Mouse (Mus musculus) heart, embryonic 11.5 days (tissue): ENCODE measurements around the gene Arhgdia. TPM values are rescaled to one million over a fixed set of nuclear protein-coding genes. Genes with fewer than 3 reads are reported as not detected.

Experiments
- ATAC-seq: fragments of 200-750 bp; cut with Nextera tagmentation; replicated peaks from 2 replicates; pipeline ENCODE4 v1.8.0; 2017; ENCODE audit warnings: moderate library complexity; ENCODE audit not compliant: insufficient number of reproducible peaks, low FRiP score, low TSS enrichment
- H3K27ac ChIP-seq: fragments of 300-500 bp; sonication (generic); 2 replicates; pipeline ENCODE4 v1.5.1; 2014; ENCODE audit warnings: mild to moderate bottlenecking, low read depth, low read length
- H3K27me3 ChIP-seq: fragments of 300-500 bp; sonication (generic); 2 replicates; pipeline ENCODE4 v1.6.1; 2014; ENCODE audit warnings: mild to moderate bottlenecking, low read length, mixed read lengths; ENCODE audit not compliant: control insufficient read depth, insufficient read depth
- H3K36me3 ChIP-seq: fragments of 300-500 bp; sonication (generic); 2 replicates; pipeline ENCODE4 v1.6.1; 2014; ENCODE audit warnings: mild to moderate bottlenecking, low read length, moderate library complexity, mixed read lengths; ENCODE audit not compliant: control insufficient read depth, insufficient read depth
- H3K4me1 ChIP-seq: fragments of 300-500 bp; sonication (generic); 2 replicates; pipeline ENCODE4 v1.6.1; 2014; ENCODE audit warnings: low read length; ENCODE audit not compliant: control insufficient read depth, insufficient read depth
- H3K4me2 ChIP-seq: fragments of 300-500 bp; sonication (generic); 2 replicates; pipeline ENCODE4 v1.6.1; 2014; ENCODE audit warnings: mild to moderate bottlenecking, moderate library complexity
- H3K4me3 ChIP-seq: fragments of 300-500 bp; sonication (generic); 2 replicates; pipeline ENCODE4 v1.5.1; 2014; ENCODE audit warnings: low read depth, low read length
- H3K9ac ChIP-seq: fragments of 300-500 bp; sonication (generic); 2 replicates; pipeline ENCODE4 v1.6.1; 2014; ENCODE audit warnings: mild to moderate bottlenecking, low read depth, low read length, moderate library complexity
- H3K9me3 ChIP-seq: fragments of 300-500 bp; sonication (generic); replicated peaks from 2 replicates; pipeline ENCODE4 v1.6.1; 2016; ENCODE audit warnings: low read length; ENCODE audit not compliant: control insufficient read depth
- WGBS: fragments of 180-500 bp; shearing (Covaris S2); extraction: QIAGEN DNeasy Blood & Tissue Kit; methylation state at CpG from one replicate; pipeline ENCODE4 v1.1.7; 2014; ENCODE audit not compliant: insufficient replicate concordance; 5-methylcytosine and 5-hydroxymethylcytosine counted together
- polyA plus RNA-seq: library from polyadenylated mRNA; unstranded; fragments of >200 nt; fragmentation: Nextera tagmentation; extraction: Ambion mirVana; gene quantifications from 2 replicates; pipeline ENCODE4 v1.2.1, GENCODE M21; 2014

Gene Arhgdia
- polyA plus RNA-seq, 1 experiment from 2014 or later: 468 TPM

GRCm38 (mm10) chr11:120578694-120579243 is 2.7 kb downstream of the Arhgdia start:
- WGBS: 62% methylated on average over 11 of the region's 11 CpGs
- no peak for ATAC-seq
- no peaks in the 10 kb centered on the region for H3K27me3 ChIP-seq
- H3K4me1 ChIP-seq: peaks cover 33% of the 10 kb centered on the region
- H3K4me3 ChIP-seq: no peak overlapping the region
- H3K9me3 ChIP-seq: peaks cover under 1% of the 10 kb centered on the region; the same call in 1 of the 2 replicates
- H3K27ac ChIP-seq: no peak overlapping the region
- 0 out of 2 replicates have a peak overlapping the region, but pooled peaks have one; percentile 36 for H3K9ac ChIP-seq
- H3K4me2 ChIP-seq: no peak overlapping the region
- peaks cover 24% of the 10 kb centered on the region for H3K36me3 ChIP-seq

DNA sequence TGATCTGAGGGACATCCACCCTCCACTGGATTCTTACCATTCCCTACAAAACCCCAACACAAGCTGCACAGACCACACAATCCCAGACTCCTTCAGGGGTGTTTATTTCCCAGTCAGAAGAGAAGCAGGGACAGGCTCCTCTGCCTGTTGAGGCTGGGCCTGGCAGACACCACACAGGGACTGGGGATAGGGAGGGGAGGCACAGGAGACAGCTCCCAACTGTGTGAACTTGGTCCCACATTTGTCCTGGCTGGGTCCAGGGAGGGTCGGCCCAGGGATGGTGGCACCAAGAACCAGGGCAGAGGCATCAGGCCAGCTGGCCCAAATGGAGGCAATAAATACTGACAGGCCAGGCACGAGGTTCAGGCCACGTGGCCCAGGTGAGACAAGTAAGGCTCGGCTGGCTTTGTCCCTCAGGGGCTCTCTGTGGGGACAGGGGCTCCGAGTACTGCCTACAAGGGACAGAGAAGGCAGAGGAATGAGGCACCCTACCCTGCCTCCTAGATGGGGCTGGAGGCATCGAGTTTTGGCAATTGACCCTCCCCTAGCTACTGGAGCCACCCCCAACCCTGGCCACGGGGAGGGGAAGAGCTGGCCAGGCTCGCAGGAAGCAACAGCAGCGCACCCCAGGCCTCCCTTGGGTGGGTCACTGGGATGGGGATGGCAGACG is 3.3 kb downstream of the Arhgdia start:
- Histone ChIP-seq H3K4me1 (peaks cover 33% of the 10 kb centered on the region), H3K9ac (no peak overlapping the region), H3K27ac (no peak overlapping the region)

DNA sequence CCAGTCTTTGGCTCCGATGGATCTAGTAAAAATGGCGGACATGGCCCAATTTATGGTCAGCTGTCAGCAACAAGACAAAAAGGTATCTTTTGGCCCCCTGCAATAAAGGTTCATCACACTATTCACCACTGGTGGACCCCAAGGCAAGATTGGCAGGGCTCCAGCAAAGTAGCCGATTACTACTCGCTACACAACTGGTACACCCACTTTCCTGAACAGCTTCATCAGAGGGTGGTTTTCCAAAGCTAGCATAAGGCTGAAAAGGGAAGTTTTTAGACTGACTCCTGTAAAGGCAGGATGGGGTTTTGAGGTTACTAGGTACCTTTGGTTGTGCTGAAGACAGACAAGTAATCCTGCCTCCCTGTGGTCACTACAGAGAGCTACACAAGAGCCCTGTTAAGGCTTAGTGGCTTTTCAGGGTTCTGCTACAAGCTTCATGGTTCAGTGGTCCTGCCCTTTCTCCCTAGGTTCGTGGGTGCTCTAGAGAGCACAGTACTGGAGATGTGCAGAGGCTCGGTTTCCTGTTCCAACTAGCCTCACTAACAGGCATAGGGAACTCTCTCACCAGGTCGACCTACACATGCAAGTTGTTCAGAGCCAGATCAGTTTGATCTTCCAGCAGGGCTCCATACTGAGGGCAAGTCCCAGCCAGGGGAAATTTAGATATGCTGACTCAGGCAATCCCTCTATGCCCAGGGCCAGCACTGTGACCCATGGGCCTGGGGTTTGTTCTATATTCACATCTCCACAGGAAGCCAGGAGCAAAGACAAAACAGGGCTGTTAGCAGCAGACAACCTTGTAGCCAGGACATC is 4.0 kb downstream of the Arhgdia start:
- ATAC-seq: no peak
- H3K9ac ChIP-seq: no peak overlapping the region
- 84% methylated on average over 7 of the region's 7 CpGs for WGBS
- H3K4me1 ChIP-seq: peaks cover 33% of the 10 kb centered on the region
- no peaks in the 10 kb centered on the region for H3K9me3 ChIP-seq
- H3K27ac ChIP-seq: no peak overlapping the region
- no peak overlapping the region for H3K4me2 ChIP-seq
- peaks cover 23% of the 10 kb centered on the region for H3K36me3 ChIP-seq
- no peak overlapping the region for H3K4me3 ChIP-seq
- no peaks in the 10 kb centered on the region for H3K27me3 ChIP-seq

More for the DNA sequence above, 3.3 kb downstream of the Arhgdia start:
- no peaks in the 10 kb centered on the region for H3K27me3 ChIP-seq
- H3K4me3 ChIP-seq: no peak overlapping the region
- peaks cover 23% of the 10 kb centered on the region for H3K36me3 ChIP-seq
- no peaks in the 10 kb centered on the region for H3K9me3 ChIP-seq
- H3K4me2 ChIP-seq: no peak overlapping the region
- no peak for ATAC-seq
- 78% methylated on average over 10 of the region's 10 CpGs for WGBS

DNA sequence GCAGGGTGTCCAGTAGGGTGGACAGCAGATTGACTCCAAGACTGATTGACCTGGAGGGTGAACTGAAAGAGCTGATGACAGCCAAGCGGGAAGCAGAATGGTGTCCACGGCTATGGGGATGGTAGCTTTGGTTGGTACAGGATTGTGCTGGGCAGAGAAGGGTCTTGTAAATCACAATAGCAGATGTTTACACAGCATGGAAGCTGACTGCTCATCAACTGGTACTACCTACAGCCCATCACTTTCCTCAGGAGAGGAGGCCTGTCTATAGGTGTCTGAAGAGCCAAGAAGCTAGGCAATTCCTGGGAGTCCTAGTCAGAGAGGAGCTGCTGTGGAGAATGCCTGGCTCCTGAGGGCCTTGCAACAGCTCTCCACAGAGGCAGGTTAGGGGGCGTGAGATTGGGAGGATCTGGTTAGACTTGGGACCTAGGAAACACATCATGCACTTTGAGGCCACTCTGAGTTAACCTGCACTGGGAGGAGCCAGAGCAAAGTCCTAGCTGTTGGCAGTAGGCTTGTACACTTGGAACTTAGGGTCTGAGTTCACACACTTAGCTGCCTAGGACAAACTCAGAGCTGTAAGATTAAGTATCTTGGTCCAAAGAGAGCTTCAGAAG is 5.0 kb downstream of the Arhgdia start:
- no peak for ATAC-seq
- Histone ChIP-seq H3K9ac (no peak overlapping the region), H3K4me2 (no peak overlapping the region), H3K27me3 (no peaks in the 10 kb centered on the region), H3K27ac (no peak overlapping the region), H3K4me1 (peaks cover 33% of the 10 kb centered on the region), H3K9me3 (no peaks in the 10 kb centered on the region), H3K36me3 (peaks cover 23% of the 10 kb centered on the region), H3K4me3 (no peak overlapping the region)
- 81% methylated on average over 3 of the region's 3 CpGs for WGBS

GRCm38 (mm10) chr11:120575940-120576339 is 5.5 kb downstream of the Arhgdia start:
- H3K4me3 ChIP-seq: no peak overlapping the region
- no peak for ATAC-seq

DNA sequence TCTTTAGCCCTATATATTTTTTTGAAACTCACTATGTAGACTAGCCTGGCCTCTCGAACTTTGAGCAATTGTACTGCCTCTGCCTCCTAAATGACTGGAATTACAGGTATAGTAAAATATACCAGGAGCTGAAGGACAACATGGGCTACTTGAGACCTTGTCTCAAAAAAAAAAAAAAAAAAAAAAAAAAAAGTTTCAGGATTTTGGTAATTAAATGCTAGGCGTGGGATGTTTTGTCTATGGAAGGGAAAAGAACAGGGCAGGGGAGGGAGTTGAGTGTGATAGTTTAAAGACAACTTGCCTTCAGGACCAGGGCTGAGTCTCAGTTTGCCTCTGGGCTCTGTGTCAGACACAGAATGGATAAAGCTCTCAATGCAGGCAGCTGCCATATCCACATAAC is 6.4 kb downstream of the Arhgdia start:
- no peaks in the 10 kb centered on the region for H3K9me3 ChIP-seq
- 90% methylated on average over 2 of the region's 2 CpGs for WGBS
- no peak overlapping the region for H3K27ac ChIP-seq
- ATAC-seq: no peak
- H3K9ac ChIP-seq: no peak overlapping the region
- no peak overlapping the region; the same call in 1 of the 2 replicates for H3K4me2 ChIP-seq
- peaks cover 31% of the 10 kb centered on the region for H3K4me1 ChIP-seq
- H3K36me3 ChIP-seq: peaks cover 33% of the 10 kb centered on the region
- H3K27me3 ChIP-seq: no peaks in the 10 kb centered on the region
- H3K4me3 ChIP-seq: no peak overlapping the region

More at GRCm38 (mm10) chr11:120575940-120576339, 5.5 kb downstream of the Arhgdia start:
- Histone ChIP-seq H3K4me1 (peaks cover 35% of the 10 kb centered on the region), H3K9ac (no peak overlapping the region), H3K27ac (no peak overlapping the region), H3K27me3 (no peaks in the 10 kb centered on the region), H3K36me3 (peaks cover 25% of the 10 kb centered on the region), H3K4me2 (no peak overlapping the region), H3K9me3 (no peaks in the 10 kb centered on the region)

GRCm38 (mm10) chr11:120574278-120574600 is 7.2 kb downstream of the Arhgdia start:
- Histone ChIP-seq H3K36me3 (peaks cover 35% of the 10 kb centered on the region), H3K9ac (peak overlapping the region; percentile 92; the same call in 1 of the 2 replicates), H3K4me2 (peak overlapping the region; percentile 69), H3K27me3 (no peaks in the 10 kb centered on the region), H3K4me1 (peaks cover 22% of the 10 kb centered on the region), H3K27ac (no peak overlapping the region), H3K4me3 (peak overlapping the region; percentile 98), H3K9me3 (no peaks in the 10 kb centered on the region)
- 40% methylated on average over 5 of the region's 5 CpGs for WGBS
- no peak for ATAC-seq

GRCm38 (mm10) chr11:120573585-120574277 is 7.7 kb downstream of the Arhgdia start:
- H3K4me2 ChIP-seq: peak overlapping the region; percentile 69
- H3K36me3 ChIP-seq: peaks cover 31% of the 10 kb centered on the region
- H3K9me3 ChIP-seq: no peaks in the 10 kb centered on the region
- no peak for ATAC-seq
- H3K4me3 ChIP-seq: peak overlapping the region; percentile 98
- no peaks in the 10 kb centered on the region for H3K27me3 ChIP-seq
- WGBS: 1% methylated on average over 23 of the region's 23 CpGs
- H3K4me1 ChIP-seq: peaks cover 17% of the 10 kb centered on the region
- peak overlapping the region; percentile 92 for H3K9ac ChIP-seq
- peak overlapping the region; percentile 96 for H3K27ac ChIP-seq
